Mouse (Mus musculus): ENCODE data around the gene Idh2. TPM values are rescaled to one million over a fixed set of nuclear protein-coding genes. Genes with fewer than 3 reads are reported as not detected.
"Not testable (repeated sequence)": the region's sequence is repeated elsewhere in the genome, so short reads cannot be mapped to it uniquely, and the experiment has no call there.

Gene Idh2
- polyA plus RNA-seq, 1 experiment from 2014 or later, result 514 TPM

- H3K27ac ChIP-seq, result peak overlapping the region; percentile 48; the same call in 1 of the 2 replicates
- 80% methylated on average over 4 of the region's 4 CpGs for WGBS
- peaks cover 46% of the 10 kb centered on the region for H3K4me1 ChIP-seq
- ATAC-seq (ENCODE audit: insufficient number of reproducible peaks, insufficient read depth, low FRiP score, low TSS enrichment, low read depth), result no peak
- H3K36me3 ChIP-seq, result peaks cover 9% of the 10 kb centered on the region; the same call in 1 of the 2 replicates
- no peaks in the 10 kb centered on the region for H3K27me3 ChIP-seq
- no peak overlapping the region for H3K4me2 ChIP-seq
- no peak overlapping the region for H3K9ac ChIP-seq
- no peak overlapping the region for H3K4me3 ChIP-seq
- H3K9me3 ChIP-seq, result no peaks in the 10 kb centered on the region
Observed at GRCm38 (mm10) chr7:80057002-80057691, 58.0 kb downstream of the Idh2 start.

DNA sequence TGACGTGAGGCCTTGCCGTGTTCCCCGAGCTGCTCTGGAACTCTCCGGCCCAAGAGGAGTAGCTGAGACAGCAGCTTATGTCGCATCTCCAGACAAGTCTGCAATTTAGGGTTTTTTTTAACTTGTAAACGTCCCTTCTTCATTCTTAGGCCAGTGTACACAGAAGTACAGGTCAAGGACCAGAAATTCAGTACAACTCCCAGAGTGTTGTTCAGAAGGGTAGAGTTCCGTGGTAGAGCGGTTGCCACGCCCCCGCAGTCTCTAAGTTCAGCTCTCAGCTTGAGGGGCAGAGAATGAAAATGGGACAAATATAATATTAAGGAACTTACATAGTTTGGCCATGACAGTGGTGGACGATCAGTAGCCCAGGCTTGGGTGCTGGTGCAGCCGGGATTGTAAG, 59.4 kb downstream of the Idh2 start:
- Histone ChIP-seq H3K4me2 (no peak overlapping the region), H3K36me3 (peaks cover 9% of the 10 kb centered on the region; the same call in 1 of the 2 replicates), H3K9ac (no peak overlapping the region), H3K27ac (no peak overlapping the region), H3K4me1 (peaks cover 55% of the 10 kb centered on the region), H3K9me3 (no peaks in the 10 kb centered on the region), H3K27me3 (no peaks in the 10 kb centered on the region), H3K4me3 (no peak overlapping the region)
- no peak for ATAC-seq (ENCODE audit: insufficient number of reproducible peaks, insufficient read depth, low FRiP score, low TSS enrichment, low read depth)
- WGBS, result 84% methylated on average over 12 of the region's 12 CpGs

DNA sequence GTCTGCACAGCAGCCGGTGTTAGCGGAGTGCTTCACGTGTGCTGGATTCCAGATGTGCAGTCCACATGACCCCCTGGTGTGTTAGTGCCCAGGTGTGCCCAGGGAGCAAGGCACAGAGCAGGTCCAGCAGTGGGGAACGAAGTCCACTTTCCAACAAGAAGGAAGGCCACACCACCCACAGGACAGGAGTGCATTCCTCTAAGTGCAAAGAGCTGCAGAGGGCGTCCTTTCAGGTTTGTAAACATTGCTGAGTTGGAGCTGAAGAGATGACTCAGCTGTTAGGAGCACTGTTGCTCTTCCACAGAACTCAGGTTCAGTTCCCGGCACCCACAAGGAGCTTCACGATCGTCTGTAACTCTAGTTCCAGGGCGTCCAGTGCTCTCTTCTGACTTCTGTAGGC, 62.0 kb downstream of the Idh2 start:
- WGBS, result 87% methylated on average over 9 of the region's 9 CpGs
- peaks cover 50% of the 10 kb centered on the region for H3K4me1 ChIP-seq
- H3K9me3 ChIP-seq, result no peaks in the 10 kb centered on the region
- peaks cover 9% of the 10 kb centered on the region; the same call in 1 of the 2 replicates for H3K36me3 ChIP-seq
- no peaks in the 10 kb centered on the region for H3K27me3 ChIP-seq
- no peak overlapping the region for H3K4me2 ChIP-seq
- no peak overlapping the region for H3K27ac ChIP-seq
- no peak for ATAC-seq (ENCODE audit: insufficient number of reproducible peaks, insufficient read depth, low FRiP score, low TSS enrichment, low read depth)
- no peak overlapping the region for H3K9ac ChIP-seq
- no peak overlapping the region for H3K4me3 ChIP-seq

- Histone ChIP-seq H3K4me3 (no peak overlapping the region), H3K4me2 (no peak overlapping the region), H3K36me3 (peaks cover 4% of the 10 kb centered on the region; the same call in 1 of the 2 replicates), H3K27me3 (no peaks in the 10 kb centered on the region), H3K27ac (0 out of 2 replicates have a peak overlapping the region, but pooled peaks have one; percentile 12), H3K4me1 (peaks cover 50% of the 10 kb centered on the region), H3K9me3 (no peaks in the 10 kb centered on the region), H3K9ac (0 out of 2 replicates have a peak overlapping the region, but pooled peaks have one; percentile 36)
- 56% methylated on average over 11 of the region's 11 CpGs for WGBS
- no peak for ATAC-seq (ENCODE audit: insufficient number of reproducible peaks, insufficient read depth, low FRiP score, low TSS enrichment, low read depth)
Observed at GRCm38 (mm10) chr7:80052261-80052660, 62.9 kb downstream of the Idh2 start.

- Histone ChIP-seq H3K4me3 (no peak overlapping the region), H3K4me2 (no peak overlapping the region), H3K9me3 (no peaks in the 10 kb centered on the region), H3K9ac (no peak overlapping the region), H3K27me3 (no peaks in the 10 kb centered on the region), H3K36me3 (peaks cover 4% of the 10 kb centered on the region; the same call in 1 of the 2 replicates), H3K4me1 (peaks cover 50% of the 10 kb centered on the region), H3K27ac (0 out of 2 replicates have a peak overlapping the region, but pooled peaks have one; percentile 12)
- no peak for ATAC-seq (ENCODE audit: insufficient number of reproducible peaks, insufficient read depth, low FRiP score, low TSS enrichment, low read depth)
- 53% methylated on average over 6 of the region's 6 CpGs for WGBS
Observed at GRCm38 (mm10) chr7:80051835-80052234, 63.4 kb downstream of the Idh2 start.

GRCm38 (mm10) chr7:80050382-80050781, 64.8 kb downstream of the Idh2 start:
- H3K36me3 ChIP-seq; H3K27me3 ChIP-seq; H3K9me3 ChIP-seq; H3K9ac ChIP-seq; H3K4me3 ChIP-seq; H3K4me2 ChIP-seq; H3K27ac ChIP-seq; ATAC-seq (ENCODE audit: insufficient number of reproducible peaks, insufficient read depth, low FRiP score, low TSS enrichment, low read depth): not testable (repeated sequence)
- 95% methylated on average over 1 of the region's 1 CpGs for WGBS
- peaks cover 41% of the 10 kb centered on the region for H3K4me1 ChIP-seq

DNA sequence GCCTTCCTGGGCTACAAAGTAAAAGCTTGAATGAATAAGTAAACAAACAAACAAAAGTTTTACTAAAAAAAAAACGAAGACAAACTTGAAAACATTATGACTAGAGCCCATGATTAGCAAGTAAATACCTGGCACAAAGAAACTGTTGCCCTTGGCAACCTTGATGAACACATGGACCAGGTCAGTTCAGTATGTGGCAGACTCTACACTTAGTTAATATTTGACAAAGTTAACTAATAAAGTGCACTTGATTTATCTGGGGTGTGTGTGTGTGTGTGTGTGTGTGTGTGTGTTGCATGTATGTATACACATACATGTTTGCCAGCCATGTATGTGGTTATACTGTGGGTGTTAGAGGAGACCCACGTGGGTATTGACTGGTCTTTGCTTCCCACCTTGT, 65.4 kb downstream of the Idh2 start:
- WGBS, result 82% methylated on average over 2 of the region's 2 CpGs
- H3K4me3 ChIP-seq, result no peak overlapping the region
- peaks cover 41% of the 10 kb centered on the region for H3K4me1 ChIP-seq
- no peak for ATAC-seq (ENCODE audit: insufficient number of reproducible peaks, insufficient read depth, low FRiP score, low TSS enrichment, low read depth)
- H3K36me3 ChIP-seq, result peaks cover 4% of the 10 kb centered on the region; the same call in 1 of the 2 replicates
- no peak overlapping the region for H3K4me2 ChIP-seq
- H3K27ac ChIP-seq, result no peak overlapping the region
- no peaks in the 10 kb centered on the region for H3K27me3 ChIP-seq
- no peak overlapping the region for H3K9ac ChIP-seq
- H3K9me3 ChIP-seq, result no peaks in the 10 kb centered on the region

DNA sequence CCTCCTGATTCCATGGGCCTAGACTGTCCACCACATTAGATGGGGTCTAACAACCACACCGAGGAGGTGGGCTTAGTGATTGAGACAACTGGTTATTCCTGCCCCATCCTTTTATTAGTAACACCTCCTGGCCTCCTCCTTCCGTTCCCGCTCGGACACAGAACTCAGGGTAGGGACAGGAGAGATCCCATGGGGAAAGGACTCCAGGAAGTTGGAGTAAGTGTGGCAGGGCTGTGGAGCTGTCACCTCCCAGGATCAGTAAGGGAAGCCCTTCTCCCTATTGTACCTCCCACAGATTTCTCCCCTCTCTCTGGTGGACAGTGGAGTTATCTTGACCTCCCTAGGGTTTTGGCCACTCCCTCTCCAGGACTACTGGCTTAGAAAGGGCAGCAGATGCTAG, 68.2 kb downstream of the Idh2 start:
- Histone ChIP-seq H3K4me2 (no peak overlapping the region), H3K4me3 (no peak overlapping the region), H3K36me3 (0 out of 2 replicates have a peak, but pooled peaks cover 6% of the 10 kb centered on the region), H3K27ac (no peak overlapping the region), H3K9me3 (no peaks in the 10 kb centered on the region), H3K27me3 (no peaks in the 10 kb centered on the region), H3K4me1 (peaks cover 31% of the 10 kb centered on the region), H3K9ac (no peak overlapping the region)
- 86% methylated on average over 4 of the region's 4 CpGs for WGBS
- ATAC-seq (ENCODE audit: insufficient number of reproducible peaks, insufficient read depth, low FRiP score, low TSS enrichment, low read depth), result no peak

Other genes starting within 250 kb of the Idh2 start
- 29.9 and 32.8 TPM in 2 replicates for gene Ap3s2, start 194.7 kb downstream of the Idh2 start, polyA plus RNA-seq (2015; fragmentation: Nextera tagmentation; extraction: Ambion mirVana)
- 24.2 and 25.6 TPM in 2 replicates for gene Arpin, start 180.0 kb downstream of the Idh2 start, polyA plus RNA-seq (2015; fragmentation: Nextera tagmentation; extraction: Ambion mirVana)
- 20.1 and 21.9 TPM in 2 replicates for gene Zfp710, start 90.6 kb downstream of the Idh2 start, polyA plus RNA-seq (2015; fragmentation: Nextera tagmentation; extraction: Ambion mirVana)
- gene Sema4b, start 71.4 kb upstream of the Idh2 start, polyA plus RNA-seq (2015; fragmentation: Nextera tagmentation; extraction: Ambion mirVana), result 18.6 and 19.8 TPM in 2 replicates
- 69.9 and 71.1 TPM in 2 replicates for gene Cib1, start 117.4 kb upstream of the Idh2 start, polyA plus RNA-seq (2015; fragmentation: Nextera tagmentation; extraction: Ambion mirVana)
- 3.8 TPM in 2 replicates for gene Gdpgp1, start 117.5 kb upstream of the Idh2 start, polyA plus RNA-seq (2015; fragmentation: Nextera tagmentation; extraction: Ambion mirVana)
- 0.90 and 2.3 TPM in 2 replicates for gene Ttll13, start 131.0 kb upstream of the Idh2 start, polyA plus RNA-seq (2015; fragmentation: Nextera tagmentation; extraction: Ambion mirVana)
- gene Ngrn, start 145.8 kb upstream of the Idh2 start, polyA plus RNA-seq (2015; fragmentation: Nextera tagmentation; extraction: Ambion mirVana), result 52.2 and 52.5 TPM in 2 replicates
- 13.8 and 16.2 TPM in 2 replicates for gene Vps33b, start 154.3 kb upstream of the Idh2 start, polyA plus RNA-seq (2015; fragmentation: Nextera tagmentation; extraction: Ambion mirVana)
- 121 and 130 TPM in 2 replicates for gene Prc1, start 179.1 kb upstream of the Idh2 start, polyA plus RNA-seq (2015; fragmentation: Nextera tagmentation; extraction: Ambion mirVana)
- gene Rccd1, start 209.1 kb upstream of the Idh2 start, polyA plus RNA-seq (2015; fragmentation: Nextera tagmentation; extraction: Ambion mirVana), result 15.6 and 17.2 TPM in 2 replicates
- 49.0 and 53.1 TPM in 2 replicates for gene Unc45a, start 225.6 kb upstream of the Idh2 start, polyA plus RNA-seq (2015; fragmentation: Nextera tagmentation; extraction: Ambion mirVana)
- 21.6 and 29.0 TPM in 2 replicates for gene Hddc3, start 227.7 kb upstream of the Idh2 start, polyA plus RNA-seq (2015; fragmentation: Nextera tagmentation; extraction: Ambion mirVana)

All from embryonic facial prominence, embryonic 13.5 days (tissue).